In genomic region chr7:16402968-16403948, GRCm38 (mm10) we compare ENCODE assay signal across 8 mouse cellular contexts. TPM values are rescaled to one million over a fixed set of nuclear protein-coding genes. Genes with fewer than 3 reads are reported as not detected.
DNase-seq lines count a peak whose midpoint lies in the region; ATAC-seq and TF ChIP-seq lines count a peak whose summit lies in the region.

No protein-coding gene starts in this region.

- peak overlapping the region; percentile 86 for H3K4me3 ChIP-seq in heart, adult 2 months
- peak overlapping the region; percentile 93 for H3K4me3 ChIP-seq in heart, embryonic 11.5 days (ENCODE audit: low read depth, low read length)
- peak overlapping the region; percentile 98 for H3K4me3 ChIP-seq in myocyte

- ATAC-seq in heart, embryonic 11.5 days (replicated peaks; ENCODE audit: insufficient number of reproducible peaks, low FRiP score, low TSS enrichment), result no peak

- no peaks in the 10 kb centered on the region for H3K27me3 ChIP-seq in heart, adult 2 months (ENCODE audit: control insufficient read depth, insufficient read depth, low read length)
- no peaks in the 10 kb centered on the region for H3K27me3 ChIP-seq in heart, embryonic 11.5 days (ENCODE audit: control insufficient read depth, insufficient read depth, low read length)
- H3K27me3 ChIP-seq in myocyte (ENCODE audit: control insufficient read depth, insufficient read depth, insufficient read length), result no peaks in the 10 kb centered on the region

- peaks cover 27% of the 10 kb centered on the region for H3K4me1 ChIP-seq in heart, adult 2 months (ENCODE audit: control insufficient read depth, insufficient read depth, low read length)
- H3K4me1 ChIP-seq in heart, embryonic 11.5 days (ENCODE audit: control insufficient read depth, insufficient read depth, low read length), result peaks cover 40% of the 10 kb centered on the region

- TF ChIP-seq CTCF in heart, adult 2 months (IDR thresholded peaks at IDR 0.05), result no peak

- H3K4me2 ChIP-seq in heart, embryonic 11.5 days, result peak overlapping the region; percentile 77
- H3K4me2 ChIP-seq in myocyte (ENCODE audit: low read depth), result peak overlapping the region; percentile 87

- 0 out of 2 replicates have a peak, but pooled peaks have one; percentile 9 for TF ChIP-seq EP300 in heart, adult 2 months (IDR thresholded peaks at IDR 0.05; ENCODE audit: insufficient read depth, low read depth, low read length)

- H3ac ChIP-seq in myocyte (ENCODE audit: control insufficient read depth, insufficient read length), result no peak overlapping the region

- peak overlapping the region; percentile 74 for H3K9ac ChIP-seq in heart, adult 2 months (ENCODE audit: low read depth, low read length)
- peak overlapping the region; percentile 100 for H3K9ac ChIP-seq in heart, embryonic 11.5 days (ENCODE audit: low read depth, low read length)

- no peaks in the 10 kb centered on the region for H3K9me3 ChIP-seq in heart, embryonic 11.5 days (replicated peaks; ENCODE audit: control insufficient read depth, low read length)

- H3K36me3 ChIP-seq in heart, adult 2 months (ENCODE audit: control insufficient read depth, insufficient read depth, low read length), result peaks cover 19% of the 10 kb centered on the region
- no peaks in the 10 kb centered on the region for H3K36me3 ChIP-seq in heart, embryonic 11.5 days (ENCODE audit: control insufficient read depth, insufficient read depth, low read length)
- H3K36me3 ChIP-seq in myocyte (ENCODE audit: control insufficient read depth, insufficient read depth), result no peaks in the 10 kb centered on the region

- peak overlapping the region; percentile 100 for H3K27ac ChIP-seq in heart, adult 2 months
- H3K27ac ChIP-seq in heart, embryonic 11.5 days (ENCODE audit: low read depth, low read length), result peak overlapping the region; percentile 100

- 14% methylated on average over 21 of the region's 21 CpGs for WGBS in heart, adult 2 months
- 41% methylated on average over 21 of the region's 21 CpGs for WGBS in heart, embryonic 11.5 days (ENCODE audit: insufficient replicate concordance)

- H3K79me2 ChIP-seq in heart, adult 2 months (replicated peaks; ENCODE audit: control insufficient read depth, insufficient read depth, low read length), result no peaks in the 10 kb centered on the region; the same call in 1 of the 2 replicates
- peaks cover 54% of the 10 kb centered on the region for H3K79me2 ChIP-seq in myocyte (ENCODE audit: control insufficient read depth, insufficient read depth)

- DNase-seq in heart, adult 2 months, result peak; percentile 52 to 56
- DNase-seq in heart, adult 8-10 months (ENCODE audit: low spot score), result no peak
- peak; percentile 48 for DNase-seq in adipocyte (ENCODE audit: low spot score)
- peak; percentile 70 for DNase-seq in liver
- peak; percentile 61 for DNase-seq in thymus, postnatal 4 days
- DNase-seq in frontal cortex, postnatal 14 days (ENCODE audit: low spot score in 2 of 2), result no peak

- intact Hi-C loops in heart, adult 2 months (cut with DNase I), result loop anchor here (10.0 kb wide), 1 partner anchor 652 kb away; no protein-coding TSS in a partner anchor

- 0 out of 2 replicates have a peak, but pooled peaks have one; percentile 4 for TF ChIP-seq POLR2A in heart, adult 2 months (IDR thresholded peaks at IDR 0.05; ENCODE audit: insufficient read depth, low read depth, low read length)
- TF ChIP-seq POLR2A in myocyte (IDR thresholded peaks at IDR 0.05; ENCODE audit: insufficient read length, low read depth), result peak; percentile 49

TF ChIP-seq in myocyte, 11 proteins besides CTCF, POLR2A, EP300 and RAD21:
- TF ChIP-seq MAX (IDR thresholded peaks at IDR 0.05; ENCODE audit: low read depth) (peak; percentile 30), REST (IDR thresholded peaks at IDR 0.05; ENCODE audit: insufficient read depth, insufficient read length) (no peak), SRF (IDR thresholded peaks at IDR 0.05; ENCODE audit: control insufficient read depth, insufficient read length, low read depth) (no peak), E2F4 (IDR thresholded peaks at IDR 0.05; ENCODE audit: insufficient read depth) (no peak), POLR2AphosphoS2 (IDR thresholded peaks at IDR 0.05; ENCODE audit: insufficient read length, low read depth) (peak; percentile 79)
TF ChIP-seq in myocyte: peak in this region for 2.

RNA-seq across cellular contexts. Expression of gene Zc3h4, which starts 2.5 kb away (rescaled TPM):
- 10 to 100 TPM; 27.7 to 32.4 TPM for total RNA-seq in heart, adult 2 months (2021)
- 17.7 and 17.8 TPM in 2 replicates for polyA plus RNA-seq in heart, adult 2 months (2012; rRNA removed)
- total RNA-seq in heart, adult 8-10 months (2022), result 10 to 100 TPM; 22.6 to 32.9 (median 28.8) TPM
- polyA plus RNA-seq in heart, embryonic 11.5 days (2014; fragmentation: Nextera tagmentation; extraction: Ambion mirVana), result 9.4 and 12.8 TPM in 2 replicates
- 24.8 TPM for polyA plus RNA-seq in myocyte (2012; fragmentation: generic; extraction: Trizol)

RNA-seq across cellular contexts. Expression of gene Sae1, which starts 15.7 kb away (rescaled TPM):
- 10 to 100 TPM; 33.0 to 36.1 TPM for total RNA-seq in heart, adult 2 months (2021)
- polyA plus RNA-seq in heart, adult 2 months (2012; rRNA removed), result 23.4 and 45.3 TPM in 2 replicates
- total RNA-seq in heart, adult 8-10 months (2022), result 10 to 100 TPM; 31.6 to 38.8 (median 36.1) TPM
- polyA plus RNA-seq in heart, embryonic 11.5 days (2014; fragmentation: Nextera tagmentation; extraction: Ambion mirVana), result 222 and 243 TPM in 2 replicates
- polyA plus RNA-seq in myocyte (2012; fragmentation: generic; extraction: Trizol), result 169 TPM

RNA-seq across cellular contexts. Expression of gene Tmem160, which starts 49.3 kb away (rescaled TPM):
- 10 to 100 TPM; 82.9 to 88.2 TPM for total RNA-seq in heart, adult 2 months (2021)
- polyA plus RNA-seq in heart, adult 2 months (2012; rRNA removed), result 109 and 140 TPM in 2 replicates
- total RNA-seq in heart, adult 8-10 months (2022), result 10 to 100 TPM; 79.6 to 97.6 (median 89.8) TPM
- 69.4 and 78.6 TPM in 2 replicates for polyA plus RNA-seq in heart, embryonic 11.5 days (2014; fragmentation: Nextera tagmentation; extraction: Ambion mirVana)
- 131 TPM for polyA plus RNA-seq in myocyte (2012; fragmentation: generic; extraction: Trizol)

Comparison
In these comparisons a context has a peak if more than half of its experiments do, and no peak if none do; other contexts are left out.
1. DNase-seq: peak in heart, adult 2 months (2 of 2), adipocyte (single experiment), liver (single experiment) and thymus, postnatal 4 days (single experiment); none in heart, adult 8-10 months (single experiment) and frontal cortex, postnatal 14 days (0 of 2).
2. Peak in every context shown above with its lines, with median percentiles within 50 percentile points of each other: H3K4me3 ChIP-seq.